Mouse (Mus musculus) bone marrow macrophage, adult 2 months (primary cell): Measurements from ENCODE around the gene Taf11.

Experiments used
- CTCF ChIP-seq: IDR thresholded peaks from 2 replicates; pipeline ENCODE4 v1.5.1; 2012; ENCODE audit warnings: low read depth, mild to moderate bottlenecking, low read length, moderate library complexity
- POLR2A ChIP-seq: IDR thresholded peaks from 2 replicates; pipeline ENCODE4 v1.6.1; 2012; ENCODE audit warnings: mild to moderate bottlenecking, low read depth, low read length, borderline replicate concordance

- no peak for TF ChIP-seq POLR2A
- no peak for TF ChIP-seq CTCF
Observed at GRCm38 (mm10) chr17:27939028-27939427, 29.4 kb upstream of the Taf11 start.
